Mouse (Mus musculus) heart, postnatal 0 days (tissue): ENCODE data around the gene Trp53i13.

Experiments
- CTCF ChIP-seq: IDR thresholded peaks from 2 replicates; pipeline ENCODE4 v1.5.1; 2016; ENCODE audit warnings: antibody characterized with exemption, control low read depth, low read depth
- EP300 ChIP-seq: IDR thresholded peaks from 2 replicates; pipeline ENCODE4 v1.6.1; 2016; ENCODE audit warnings: antibody characterized with exemption, low read depth

- TF ChIP-seq CTCF (no peak), EP300 (no peak)
Measured at GRCm38 (mm10) chr11:77514832-77515636, 746 bp downstream of the Trp53i13 start, which contains the start of gene Abhd15.
